Mouse (Mus musculus): Measurements from ENCODE around the gene Eml5. TPM values are rescaled to one million over a fixed set of nuclear protein-coding genes. Genes with fewer than 3 reads are reported as not detected.
A peak's percentile ranks its signal among the peaks of the same experiment; 100 is the strongest.

Gene Eml5
- 5.1 and 5.8 TPM in 2 replicates for polyA plus RNA-seq (2016; fragmentation: Nextera tagmentation; extraction: Ambion mirVana)

DNA sequence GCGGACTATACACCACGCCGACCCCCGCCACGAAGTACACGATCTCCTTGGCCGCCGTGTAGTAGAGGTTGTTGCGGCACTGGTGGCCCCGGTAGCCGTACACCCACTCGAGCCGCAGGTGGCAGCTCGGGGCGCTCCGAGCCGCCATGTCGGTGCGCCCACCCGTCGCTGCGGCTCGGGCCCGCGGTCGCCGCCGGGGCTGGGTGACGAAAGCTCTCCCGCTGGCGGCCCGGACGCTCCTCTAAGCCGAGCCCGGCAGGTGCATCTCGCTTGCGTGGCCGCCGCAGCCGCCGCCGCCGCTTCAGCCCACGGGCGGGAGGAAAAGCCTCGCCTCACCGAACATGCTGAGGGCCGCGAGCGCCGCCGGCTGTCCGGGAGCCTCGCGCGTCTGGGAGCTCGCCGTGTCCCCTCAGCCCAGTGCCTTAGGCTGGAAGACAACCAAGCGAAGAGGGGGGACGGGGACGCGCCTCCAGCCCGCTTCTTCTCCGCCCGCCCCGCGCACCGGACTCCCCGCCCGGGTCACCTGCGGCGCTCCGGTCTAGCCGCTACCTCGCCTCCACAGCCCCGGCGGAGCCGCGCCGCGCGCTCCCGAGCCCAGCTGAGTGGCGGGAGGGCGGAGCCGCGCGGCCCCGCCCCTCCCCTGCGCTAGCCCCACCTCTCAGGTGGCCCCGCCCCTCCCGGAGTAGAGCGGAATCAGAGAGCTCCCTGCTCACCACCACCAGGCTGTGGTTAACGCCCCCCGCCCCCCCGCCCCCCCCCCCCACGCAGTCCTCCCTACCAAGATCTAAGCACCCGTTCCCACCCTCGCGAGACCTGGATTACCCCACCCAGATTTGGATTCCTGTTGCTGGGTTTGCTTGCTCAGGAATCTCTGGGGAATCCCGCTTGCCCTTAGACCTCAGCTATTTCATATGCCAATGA is at the start of gene Eml5:
Gene Eml5, minus strand, starts transcription at position 604 of the 921 bp plus-strand sequence.
- no peaks in the 10 kb centered on the region for H3K9me3 ChIP-seq
- peak within 1 kb of the TSS; percentile 93 for H3K4me2 ChIP-seq (replicated peaks)
- H3K27ac ChIP-seq, result peak within 1 kb of the TSS; percentile 51; the same call in 1 of the 2 replicates
- H3K4me1 ChIP-seq, result peaks cover 5% of the 10 kb centered on the region; the same call in 1 of the 2 replicates
- no peaks in the 10 kb centered on the region for H3K36me3 ChIP-seq
- 2% methylated on average over 71 of the region's 101 CpGs for WGBS
- ATAC-seq (ENCODE audit: insufficient number of reproducible peaks, insufficient read depth, low FRiP score, low TSS enrichment), result peak; percentile 86
- peaks cover 10% of the 10 kb centered on the region; the same call in 1 of the 2 replicates for H3K27me3 ChIP-seq
- H3K9ac ChIP-seq, result peak within 1 kb of the TSS; percentile 60
- H3K4me3 ChIP-seq, result peak within 1 kb of the TSS; percentile 78

DNA sequence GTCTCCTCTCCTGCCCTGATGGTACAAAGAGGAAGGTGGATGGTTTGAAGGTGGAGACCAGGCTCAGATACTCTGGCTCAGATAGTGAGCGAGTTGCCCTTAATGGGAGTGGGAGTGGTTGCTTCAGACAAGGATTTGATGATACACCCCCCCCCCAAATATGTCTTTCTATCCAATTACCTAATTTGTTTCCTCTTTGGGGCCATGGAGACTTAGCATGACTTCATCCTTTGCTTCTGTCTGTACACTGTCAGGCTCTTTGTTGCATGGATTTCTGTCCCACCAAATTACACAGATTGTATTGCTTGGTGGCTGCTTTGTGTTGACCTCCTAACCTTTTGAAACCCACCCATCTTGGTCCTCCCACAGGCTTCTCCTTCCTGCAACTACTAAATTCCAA is 31.6 kb upstream of the Eml5 start:
- Histone ChIP-seq H3K4me2 (replicated peaks) (no peak overlapping the region), H3K36me3 (no peaks in the 10 kb centered on the region), H3K9ac (no peak overlapping the region), H3K4me3 (no peak overlapping the region), H3K27ac (no peak overlapping the region), H3K4me1 (no peaks in the 10 kb centered on the region), H3K9me3 (peaks cover 3% of the 10 kb centered on the region; the same call in 1 of the 2 replicates), H3K27me3 (no peaks in the 10 kb centered on the region)
- ATAC-seq (ENCODE audit: insufficient number of reproducible peaks, insufficient read depth, low FRiP score, low TSS enrichment), result no peak
- WGBS, result 90% methylated on average over 1 of the region's 1 CpGs

DNA sequence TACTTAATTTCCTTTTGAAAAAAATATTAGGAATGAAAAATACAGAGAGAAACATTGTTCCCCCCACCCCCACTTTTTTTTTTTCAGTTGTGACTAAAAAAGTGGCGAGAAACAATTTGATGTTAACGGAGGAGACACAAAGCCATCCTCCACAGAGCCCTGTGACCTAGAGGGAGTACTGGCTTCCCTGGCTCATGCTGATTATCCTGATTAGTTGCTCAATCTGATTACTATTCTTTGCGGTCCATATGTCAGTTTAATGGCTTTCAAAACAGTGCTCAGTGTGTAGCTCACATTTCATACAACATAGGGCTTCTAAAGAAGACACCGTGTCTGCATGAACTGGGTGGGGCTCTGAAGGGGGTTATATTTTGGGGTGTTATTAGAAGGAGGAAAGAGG is 31.2 kb upstream of the Eml5 start:
- no peak for ATAC-seq (ENCODE audit: insufficient number of reproducible peaks, insufficient read depth, low FRiP score, low TSS enrichment)
- H3K9me3 ChIP-seq, result peaks cover 3% of the 10 kb centered on the region; the same call in 1 of the 2 replicates
- no peaks in the 10 kb centered on the region for H3K36me3 ChIP-seq
- H3K27ac ChIP-seq, result no peak overlapping the region
- 73% methylated on average over 4 of the region's 4 CpGs for WGBS
- no peak overlapping the region for H3K4me2 ChIP-seq (replicated peaks)
- H3K4me3 ChIP-seq, result no peak overlapping the region
- no peaks in the 10 kb centered on the region for H3K27me3 ChIP-seq
- no peaks in the 10 kb centered on the region for H3K4me1 ChIP-seq
- H3K9ac ChIP-seq, result no peak overlapping the region

DNA sequence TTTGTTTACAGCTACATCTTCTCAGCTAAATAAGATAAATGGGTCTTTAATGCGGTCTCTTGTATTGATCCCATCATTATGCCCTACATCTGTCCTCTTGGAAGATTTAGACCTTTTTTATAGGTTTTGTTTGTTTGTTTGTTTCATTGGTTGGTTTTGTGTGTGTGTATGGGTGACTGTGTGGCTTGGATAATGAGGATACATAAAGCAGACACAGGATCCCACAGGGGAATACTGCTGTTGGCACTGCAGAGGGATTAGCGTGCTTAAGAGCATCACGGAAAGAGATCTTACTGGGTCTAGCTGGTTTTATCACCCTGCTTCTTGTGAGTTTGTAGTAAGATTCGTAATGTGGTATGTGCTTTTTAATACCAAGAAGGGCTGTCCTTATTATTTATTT is 29.9 kb upstream of the Eml5 start:
- Histone ChIP-seq H3K9me3 (peaks cover 3% of the 10 kb centered on the region; the same call in 1 of the 2 replicates), H3K4me3 (no peak overlapping the region), H3K27me3 (no peaks in the 10 kb centered on the region), H3K9ac (no peak overlapping the region), H3K4me2 (replicated peaks) (no peak overlapping the region), H3K27ac (no peak overlapping the region), H3K4me1 (no peaks in the 10 kb centered on the region), H3K36me3 (no peaks in the 10 kb centered on the region)
- no peak for ATAC-seq (ENCODE audit: insufficient number of reproducible peaks, insufficient read depth, low FRiP score, low TSS enrichment)
- 89% methylated on average over 4 of the region's 4 CpGs for WGBS

DNA sequence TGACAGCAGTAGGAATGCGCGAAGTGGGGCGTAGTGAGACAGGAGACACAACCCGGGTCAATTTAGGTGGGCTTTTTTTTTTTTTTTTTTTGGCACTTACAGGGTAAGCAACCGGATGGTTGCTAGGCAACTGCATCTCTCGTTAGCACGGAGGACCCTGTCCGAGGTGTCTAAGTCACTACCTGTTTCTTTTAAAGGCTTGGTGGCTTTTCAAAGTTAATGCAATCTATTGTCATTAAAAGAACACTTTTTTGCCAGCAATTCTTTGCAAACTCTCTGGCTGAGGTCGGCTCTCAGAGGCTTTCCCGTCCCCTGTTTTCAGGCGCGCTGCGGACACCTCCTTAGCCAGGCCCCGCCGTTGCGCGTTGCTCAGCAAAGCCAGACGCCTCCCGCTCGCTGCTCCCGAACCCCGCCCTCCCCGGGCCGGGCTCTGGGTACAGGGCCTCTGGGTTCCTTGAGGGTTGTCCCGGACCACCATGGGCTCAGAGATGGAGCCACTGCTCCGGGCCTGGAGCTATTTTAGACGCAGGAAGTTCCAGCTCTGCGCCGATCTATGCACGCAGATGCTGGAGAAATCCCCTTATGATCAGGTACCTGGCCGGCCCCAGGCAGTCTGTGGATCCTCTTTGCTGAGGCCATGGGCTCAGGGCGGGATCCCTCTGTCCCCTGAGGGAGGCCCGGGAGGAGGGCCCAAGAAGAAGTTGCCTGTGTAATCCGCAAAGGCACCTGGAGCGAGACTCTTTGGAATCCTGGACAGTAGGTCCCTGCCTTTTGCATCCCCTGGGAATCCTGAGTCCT is 19.1 kb upstream of the Eml5 start, which contains the start of gene Ttc8:
Gene Ttc8, plus strand, starts transcription at position 381 of the 798 bp plus-strand sequence.
- peak within 1 kb of the TSS; percentile 76 for H3K4me2 ChIP-seq (replicated peaks)
- H3K4me3 ChIP-seq, result peak within 1 kb of the TSS; percentile 71
- under 1% methylated on average over 35 of the region's 35 CpGs for WGBS
- H3K27me3 ChIP-seq, result no peaks in the 10 kb centered on the region
- H3K9ac ChIP-seq, result peak within 1 kb of the TSS; percentile 84
- ATAC-seq (ENCODE audit: insufficient number of reproducible peaks, insufficient read depth, low FRiP score, low TSS enrichment), result peak; percentile 96
- H3K4me1 ChIP-seq, result 0 out of 2 replicates have a peak, but pooled peaks cover 6% of the 10 kb centered on the region
- H3K36me3 ChIP-seq, result no peaks in the 10 kb centered on the region
- no peaks in the 10 kb centered on the region for H3K9me3 ChIP-seq
- peak within 1 kb of the TSS; percentile 82 for H3K27ac ChIP-seq

DNA sequence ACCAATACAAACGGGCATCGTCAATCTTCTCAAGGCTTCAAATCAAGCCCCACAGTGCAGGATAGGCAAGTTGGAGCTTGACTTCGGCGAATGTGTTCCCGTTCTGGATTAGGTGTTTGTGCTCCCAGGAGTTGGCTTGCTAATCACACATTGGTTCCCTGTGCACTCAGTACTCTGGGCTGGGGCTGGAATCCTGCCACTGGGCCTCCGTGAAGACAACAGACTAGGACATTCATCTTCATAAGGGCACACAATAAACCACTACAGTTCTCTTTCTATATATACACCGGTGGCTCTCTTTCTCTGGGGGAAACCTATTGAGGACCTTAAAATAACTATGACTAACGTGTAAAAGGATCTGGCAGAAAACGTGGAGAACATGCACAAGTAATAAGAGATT is 8.8 kb upstream of the Eml5 start:
- Histone ChIP-seq H3K36me3 (no peaks in the 10 kb centered on the region), H3K9me3 (no peaks in the 10 kb centered on the region), H3K27me3 (no peaks in the 10 kb centered on the region), H3K4me2 (replicated peaks) (no peak overlapping the region), H3K27ac (no peak overlapping the region), H3K9ac (no peak overlapping the region), H3K4me1 (no peaks in the 10 kb centered on the region), H3K4me3 (no peak overlapping the region)
- ATAC-seq (ENCODE audit: insufficient number of reproducible peaks, insufficient read depth, low FRiP score, low TSS enrichment), result no peak
- 78% methylated on average over 9 of the region's 9 CpGs for WGBS

DNA sequence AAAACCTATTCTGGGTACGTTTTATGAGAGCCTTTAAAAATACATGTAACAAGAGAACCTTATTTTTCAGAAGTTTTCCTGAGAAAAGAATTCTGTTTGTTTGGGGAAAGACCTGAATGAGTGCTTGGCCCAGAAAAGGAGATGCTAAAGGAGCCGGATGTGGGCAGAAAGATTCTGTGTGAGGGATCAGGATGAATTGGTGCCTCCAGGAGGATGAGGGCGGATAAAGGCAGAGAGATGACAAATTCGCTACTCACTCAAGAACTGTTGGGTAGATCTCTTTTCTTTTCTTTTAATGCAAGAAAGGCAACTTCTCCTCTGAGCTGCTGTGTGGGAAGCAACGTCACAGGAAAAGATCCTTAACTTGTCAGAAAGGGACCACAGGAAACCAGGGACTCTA is 4.2 kb upstream of the Eml5 start:
- no peak overlapping the region for H3K27ac ChIP-seq
- H3K9me3 ChIP-seq, result no peaks in the 10 kb centered on the region
- peaks cover 6% of the 10 kb centered on the region; the same call in 1 of the 2 replicates for H3K27me3 ChIP-seq
- WGBS, result 66% methylated on average over 5 of the region's 5 CpGs
- no peak overlapping the region for H3K4me2 ChIP-seq (replicated peaks)
- H3K36me3 ChIP-seq, result no peaks in the 10 kb centered on the region
- H3K4me3 ChIP-seq, result no peak overlapping the region
- H3K4me1 ChIP-seq, result no peaks in the 10 kb centered on the region
- H3K9ac ChIP-seq, result no peak overlapping the region
- no peak for ATAC-seq (ENCODE audit: insufficient number of reproducible peaks, insufficient read depth, low FRiP score, low TSS enrichment)

DNA sequence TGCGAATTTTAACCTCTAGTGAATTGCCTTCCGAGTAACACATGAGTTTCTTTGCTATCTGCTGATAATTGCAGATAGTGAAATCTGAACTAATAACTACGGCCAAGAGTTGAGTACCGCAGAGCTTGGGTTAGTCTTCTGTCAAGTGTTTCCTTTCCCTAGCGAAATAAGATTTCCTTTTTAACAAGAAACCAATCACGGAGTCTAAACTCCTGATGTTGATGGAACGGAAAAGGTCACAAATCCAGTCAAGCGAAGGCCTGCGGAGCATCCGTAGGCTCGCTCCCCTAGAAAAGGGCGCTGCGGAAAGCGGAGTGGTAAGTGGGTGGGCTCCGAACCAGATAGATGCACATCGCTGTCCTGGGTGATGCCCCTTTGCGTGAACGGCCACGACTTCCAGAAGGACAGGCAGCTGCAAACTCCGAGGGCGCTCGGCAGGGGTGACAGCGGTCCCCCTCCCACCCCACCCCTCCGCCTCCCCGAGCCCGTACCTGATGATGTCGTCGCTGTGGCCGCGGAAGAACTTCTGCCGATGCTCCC is 873 bp downstream of the Eml5 start:
- peak overlapping the region; percentile 60; the same call in 1 of the 2 replicates for H3K9ac ChIP-seq
- no peaks in the 10 kb centered on the region for H3K36me3 ChIP-seq
- no peak overlapping the region for H3K27ac ChIP-seq
- no peaks in the 10 kb centered on the region for H3K9me3 ChIP-seq
- peaks cover 10% of the 10 kb centered on the region; the same call in 1 of the 2 replicates for H3K27me3 ChIP-seq
- peaks cover 5% of the 10 kb centered on the region; the same call in 1 of the 2 replicates for H3K4me1 ChIP-seq
- WGBS, result 2% methylated on average over 31 of the region's 31 CpGs
- H3K4me2 ChIP-seq (replicated peaks), result peak overlapping the region; percentile 93
- no peak; the same call in 1 of the 2 replicates for ATAC-seq (ENCODE audit: insufficient number of reproducible peaks, insufficient read depth, low FRiP score, low TSS enrichment)
- peak overlapping the region; percentile 78 for H3K4me3 ChIP-seq

DNA sequence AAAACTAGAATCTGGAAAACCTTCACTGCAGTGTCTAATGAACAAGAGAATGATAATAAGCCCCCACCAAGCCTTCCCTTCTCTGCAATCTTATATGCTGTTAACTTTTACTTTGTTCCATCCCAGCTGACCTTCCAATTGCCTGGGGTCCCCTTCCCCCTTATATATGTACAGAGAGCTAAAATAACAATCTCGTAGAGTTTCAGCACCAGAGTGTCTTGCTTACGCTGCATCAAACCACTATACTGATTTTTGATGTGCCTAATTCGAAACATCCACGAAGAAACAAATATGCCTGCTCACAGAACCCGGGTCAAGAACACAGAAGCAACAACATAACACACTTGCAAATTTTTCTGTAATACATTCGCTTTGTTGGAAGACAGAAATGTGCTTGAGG is 1.6 kb downstream of the Eml5 start:
- 42% methylated on average over 6 of the region's 6 CpGs for WGBS
- H3K27me3 ChIP-seq, result peaks cover 10% of the 10 kb centered on the region; the same call in 1 of the 2 replicates
- H3K4me1 ChIP-seq, result peaks cover 5% of the 10 kb centered on the region; the same call in 1 of the 2 replicates
- H3K4me3 ChIP-seq, result no peak overlapping the region
- no peak overlapping the region for H3K9ac ChIP-seq
- H3K9me3 ChIP-seq, result no peaks in the 10 kb centered on the region
- H3K27ac ChIP-seq, result no peak overlapping the region
- H3K36me3 ChIP-seq, result no peaks in the 10 kb centered on the region
- no peak for ATAC-seq (ENCODE audit: insufficient number of reproducible peaks, insufficient read depth, low FRiP score, low TSS enrichment)
- H3K4me2 ChIP-seq (replicated peaks), result peak overlapping the region; percentile 93

DNA sequence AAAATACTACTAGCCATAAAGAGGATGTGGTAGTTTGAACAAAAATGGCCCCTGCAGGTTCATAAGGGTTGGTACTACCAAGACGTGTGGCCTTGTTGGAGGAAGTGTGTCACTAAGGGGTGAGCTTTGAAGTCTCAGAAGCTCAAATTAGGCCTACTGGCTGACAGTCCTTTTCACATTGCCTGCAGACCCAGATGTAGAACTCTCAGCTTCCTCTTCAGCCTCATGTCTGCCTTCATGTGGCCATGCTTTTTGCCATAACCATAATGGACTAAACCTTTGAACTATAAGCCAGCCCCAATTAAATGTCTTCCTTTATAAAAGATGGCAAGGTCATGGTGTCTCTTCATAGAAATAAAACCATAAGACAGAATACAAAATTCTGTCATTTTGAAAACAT is 4.5 kb downstream of the Eml5 start:
- Histone ChIP-seq H3K36me3 (no peaks in the 10 kb centered on the region), H3K27me3 (peaks cover 10% of the 10 kb centered on the region; the same call in 1 of the 2 replicates), H3K9ac (no peak overlapping the region), H3K9me3 (no peaks in the 10 kb centered on the region), H3K4me3 (no peak overlapping the region), H3K4me2 (replicated peaks) (no peak overlapping the region), H3K27ac (no peak overlapping the region), H3K4me1 (peaks cover 5% of the 10 kb centered on the region; the same call in 1 of the 2 replicates)
- WGBS, result 65% methylated on average over 1 of the region's 1 CpGs
- ATAC-seq (ENCODE audit: insufficient number of reproducible peaks, insufficient read depth, low FRiP score, low TSS enrichment), result no peak

DNA sequence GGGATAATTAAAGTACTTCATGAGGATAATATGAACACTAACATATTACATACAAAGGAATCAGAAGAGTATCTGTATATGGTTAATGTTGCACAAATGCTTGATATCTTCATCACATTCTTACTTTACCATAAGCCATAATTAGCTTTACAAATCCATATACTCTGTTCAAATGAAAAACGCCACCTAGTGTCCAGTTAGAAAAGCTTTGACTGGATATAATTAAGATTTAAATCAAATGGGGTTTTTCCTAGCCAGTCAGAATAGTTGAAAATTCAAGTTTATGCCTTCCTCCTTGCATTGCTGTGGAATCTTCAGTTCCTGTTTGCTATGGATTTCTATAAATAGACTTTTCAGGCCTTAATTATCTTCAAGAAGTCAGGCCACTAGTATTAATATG is 16.8 kb downstream of the Eml5 start:
- WGBS, result 6% methylated on average over 1 of the region's 1 CpGs
- H3K4me3 ChIP-seq, result no peak overlapping the region
- H3K9me3 ChIP-seq, result no peaks in the 10 kb centered on the region
- H3K27ac ChIP-seq, result no peak overlapping the region
- no peak for ATAC-seq (ENCODE audit: insufficient number of reproducible peaks, insufficient read depth, low FRiP score, low TSS enrichment)
- no peaks in the 10 kb centered on the region for H3K36me3 ChIP-seq
- no peaks in the 10 kb centered on the region for H3K27me3 ChIP-seq
- no peaks in the 10 kb centered on the region for H3K4me1 ChIP-seq
- H3K4me2 ChIP-seq (replicated peaks), result no peak overlapping the region
- H3K9ac ChIP-seq, result no peak overlapping the region
